Mouse (Mus musculus): ENCODE results near the gene Efr3b. TPM values are rescaled to one million over a fixed set of nuclear protein-coding genes. Genes with fewer than 3 reads are reported as not detected.
A peak's percentile ranks its signal among the peaks of the same experiment; 100 is the strongest.

The Efr3b gene
- total and polyA plus RNA-seq, 2 experiments = 0.09 to 0.16 TPM

GRCm38 (mm10) chr12:4048031-4048430 is 9.3 kb upstream of the Efr3b start:
- Histone ChIP-seq H3K27me3 (ENCODE audit: control insufficient read depth, insufficient read depth, low read length) (no peaks in the 10 kb centered on the region), H3K4me3 (ENCODE audit: insufficient read depth, low read depth, low read length) (no peak overlapping the region), H3K36me3 (ENCODE audit: control insufficient read depth, insufficient read depth, low read length) (no peaks in the 10 kb centered on the region), H3K9ac (ENCODE audit: low read depth, low read length) (no peak overlapping the region), H3K27ac (replicated peaks; ENCODE audit: insufficient read depth, low read depth, low read length) (no peak overlapping the region), H3K4me1 (ENCODE audit: control insufficient read depth, insufficient read depth, low read length) (no peaks in the 10 kb centered on the region), H3K79me2 (ENCODE audit: control insufficient read depth, insufficient read depth, low read length) (no peaks in the 10 kb centered on the region)
- no peak for DNase-seq (ENCODE audit: extremely low read depth, low read depth, low spot score)
- WGBS = 75% methylated on average over 6 of the region's 6 CpGs
- no peak for TF ChIP-seq CTCF (IDR thresholded peaks at IDR 0.05; ENCODE audit: low read depth, low read length)
- no peak for TF ChIP-seq POLR2A (IDR thresholded peaks at IDR 0.05; ENCODE audit: extremely low read depth, insufficient read depth, low read length)

DNA sequence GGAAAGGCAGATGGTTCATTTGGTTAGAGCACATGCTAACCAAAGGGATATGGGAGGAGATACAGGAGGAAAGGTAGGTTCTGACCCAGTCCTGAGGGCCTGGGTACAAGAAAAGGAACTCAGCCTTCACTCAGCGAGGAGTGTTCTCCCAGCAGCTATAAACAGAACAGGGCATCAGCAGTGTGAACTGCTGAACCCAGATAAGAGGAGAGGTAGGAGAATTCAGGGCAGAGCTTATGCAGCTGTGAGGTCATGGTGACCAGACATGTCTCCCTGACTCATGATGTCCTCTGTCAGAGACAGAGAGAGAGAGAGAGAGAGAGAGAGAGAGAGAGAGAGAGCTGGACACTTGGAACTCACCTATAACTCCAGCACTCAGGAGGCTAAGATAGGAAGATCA is 7.3 kb upstream of the Efr3b start:
- WGBS = 59% methylated on average over 1 of the region's 1 CpGs
- Histone ChIP-seq H3K79me2 (ENCODE audit: control insufficient read depth, insufficient read depth, low read length) (no peaks in the 10 kb centered on the region), H3K4me1 (ENCODE audit: control insufficient read depth, insufficient read depth, low read length) (no peaks in the 10 kb centered on the region), H3K9ac (ENCODE audit: low read depth, low read length) (no peak overlapping the region), H3K27ac (replicated peaks; ENCODE audit: insufficient read depth, low read depth, low read length) (no peak overlapping the region), H3K27me3 (ENCODE audit: control insufficient read depth, insufficient read depth, low read length) (no peaks in the 10 kb centered on the region), H3K4me3 (ENCODE audit: insufficient read depth, low read depth, low read length) (no peak overlapping the region), H3K36me3 (ENCODE audit: control insufficient read depth, insufficient read depth, low read length) (no peaks in the 10 kb centered on the region)
- TF ChIP-seq CTCF (IDR thresholded peaks at IDR 0.05; ENCODE audit: low read depth, low read length) (no peak), POLR2A (IDR thresholded peaks at IDR 0.05; ENCODE audit: extremely low read depth, insufficient read depth, low read length) (no peak)
- DNase-seq (ENCODE audit: extremely low read depth, low read depth, low spot score) = no peak

- Histone ChIP-seq H3K4me3 (ENCODE audit: insufficient read depth, low read depth, low read length) (no peak overlapping the region), H3K9ac (ENCODE audit: low read depth, low read length) (no peak overlapping the region), H3K27ac (replicated peaks; ENCODE audit: insufficient read depth, low read depth, low read length) (no peak overlapping the region), H3K4me1 (ENCODE audit: control insufficient read depth, insufficient read depth, low read length) (peaks cover 5% of the 10 kb centered on the region; the same call in 1 of the 2 replicates), H3K27me3 (ENCODE audit: control insufficient read depth, insufficient read depth, low read length) (no peaks in the 10 kb centered on the region), H3K36me3 (ENCODE audit: control insufficient read depth, insufficient read depth, low read length) (no peaks in the 10 kb centered on the region), H3K79me2 (ENCODE audit: control insufficient read depth, insufficient read depth, low read length) (no peaks in the 10 kb centered on the region)
- DNase-seq (ENCODE audit: extremely low read depth, low read depth, low spot score) = no peak
- whole genome bisulfite sequencing = 82% methylated on average over 5 of the region's 5 CpGs
- TF ChIP-seq POLR2A (IDR thresholded peaks at IDR 0.05; ENCODE audit: extremely low read depth, insufficient read depth, low read length) (no peak), CTCF (IDR thresholded peaks at IDR 0.05; ENCODE audit: low read depth, low read length) (no peak)
These were observed 3.7 kb upstream of the Efr3b start for GRCm38 (mm10) chr12:4042411-4042810.

DNA sequence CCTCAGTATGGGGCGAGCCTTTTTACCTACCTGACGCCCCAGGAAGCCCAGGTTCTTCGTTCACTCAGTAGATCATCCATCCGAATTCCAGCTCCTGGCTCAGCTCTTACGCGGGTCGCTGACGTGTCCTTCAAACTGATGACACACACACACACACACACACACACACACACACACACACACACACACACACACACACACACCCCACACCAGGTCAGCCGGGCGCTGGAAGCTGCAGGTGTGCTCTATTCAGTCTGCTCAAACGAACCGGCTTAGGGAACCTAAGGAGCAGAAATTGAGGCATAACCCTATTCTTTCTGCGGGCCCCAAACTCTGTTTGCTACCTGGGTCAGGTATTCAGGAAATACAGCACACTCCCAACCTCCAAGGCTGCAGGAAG is 331 bp upstream of the Efr3b start:
- H3K4me1 ChIP-seq (ENCODE audit: control insufficient read depth, insufficient read depth, low read length) = peaks cover 5% of the 10 kb centered on the region; the same call in 1 of the 2 replicates
- H3K27ac ChIP-seq (replicated peaks; ENCODE audit: insufficient read depth, low read depth, low read length) = no peak overlapping the region
- no peak for TF ChIP-seq CTCF (IDR thresholded peaks at IDR 0.05; ENCODE audit: low read depth, low read length)
- no peaks in the 10 kb centered on the region for H3K79me2 ChIP-seq (ENCODE audit: control insufficient read depth, insufficient read depth, low read length)
- H3K36me3 ChIP-seq (ENCODE audit: control insufficient read depth, insufficient read depth, low read length) = no peaks in the 10 kb centered on the region
- H3K9ac ChIP-seq (ENCODE audit: low read depth, low read length) = no peak overlapping the region
- H3K4me3 ChIP-seq (ENCODE audit: insufficient read depth, low read depth, low read length) = peak overlapping the region; percentile 51; the same call in 1 of the 2 replicates
- DNase-seq (ENCODE audit: extremely low read depth, low read depth, low spot score) = no peak
- no peaks in the 10 kb centered on the region for H3K27me3 ChIP-seq (ENCODE audit: control insufficient read depth, insufficient read depth, low read length)
- WGBS = 3% methylated on average over 13 of the region's 13 CpGs

DNA sequence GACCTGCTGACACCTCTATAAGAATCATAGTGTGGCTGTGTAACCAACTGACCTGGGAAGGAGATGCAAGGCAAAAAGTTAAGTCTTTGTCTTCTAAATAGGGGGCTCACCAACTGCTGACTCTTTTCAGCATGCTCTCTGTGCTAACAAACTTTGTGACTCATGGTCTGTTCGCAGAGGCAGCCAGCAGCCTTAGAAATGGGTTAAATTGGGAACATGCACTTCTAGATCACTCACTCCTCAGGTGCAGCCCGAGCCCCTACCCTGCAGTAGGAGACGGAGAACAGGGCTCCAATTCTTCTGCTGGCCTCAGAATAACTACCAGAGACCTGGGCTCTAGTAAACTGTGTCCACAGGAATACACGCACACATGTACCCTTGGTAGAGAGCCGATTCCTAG is 1.2 kb downstream of the Efr3b start:
- Histone ChIP-seq H3K27ac (replicated peaks; ENCODE audit: insufficient read depth, low read depth, low read length) (no peak overlapping the region), H3K36me3 (ENCODE audit: control insufficient read depth, insufficient read depth, low read length) (no peaks in the 10 kb centered on the region), H3K79me2 (ENCODE audit: control insufficient read depth, insufficient read depth, low read length) (no peaks in the 10 kb centered on the region), H3K4me3 (ENCODE audit: insufficient read depth, low read depth, low read length) (no peak overlapping the region), H3K27me3 (ENCODE audit: control insufficient read depth, insufficient read depth, low read length) (no peaks in the 10 kb centered on the region), H3K9ac (ENCODE audit: low read depth, low read length) (no peak overlapping the region), H3K4me1 (ENCODE audit: control insufficient read depth, insufficient read depth, low read length) (peaks cover 5% of the 10 kb centered on the region; the same call in 1 of the 2 replicates)
- WGBS = 44% methylated on average over 5 of the region's 5 CpGs
- no peak for DNase-seq (ENCODE audit: extremely low read depth, low read depth, low spot score)
- no peak for TF ChIP-seq POLR2A (IDR thresholded peaks at IDR 0.05; ENCODE audit: extremely low read depth, insufficient read depth, low read length)
- TF ChIP-seq CTCF (IDR thresholded peaks at IDR 0.05; ENCODE audit: low read depth, low read length) = no peak

- Histone ChIP-seq H3K36me3 (ENCODE audit: control insufficient read depth, insufficient read depth, low read length) (no peaks in the 10 kb centered on the region), H3K4me1 (ENCODE audit: control insufficient read depth, insufficient read depth, low read length) (peaks cover 5% of the 10 kb centered on the region; the same call in 1 of the 2 replicates), H3K9ac (ENCODE audit: low read depth, low read length) (no peak overlapping the region), H3K27me3 (ENCODE audit: control insufficient read depth, insufficient read depth, low read length) (no peaks in the 10 kb centered on the region), H3K27ac (replicated peaks; ENCODE audit: insufficient read depth, low read depth, low read length) (no peak overlapping the region), H3K79me2 (ENCODE audit: control insufficient read depth, insufficient read depth, low read length) (no peaks in the 10 kb centered on the region), H3K4me3 (ENCODE audit: insufficient read depth, low read depth, low read length) (no peak overlapping the region)
- DNase-seq (ENCODE audit: extremely low read depth, low read depth, low spot score) = peak; percentile 74
- WGBS = 57% methylated on average over 5 of the region's 5 CpGs
- TF ChIP-seq CTCF (IDR thresholded peaks at IDR 0.05; ENCODE audit: low read depth, low read length) = no peak
- no peak for TF ChIP-seq POLR2A (IDR thresholded peaks at IDR 0.05; ENCODE audit: extremely low read depth, insufficient read depth, low read length)
These were observed 2.6 kb downstream of the Efr3b start for GRCm38 (mm10) chr12:4036157-4036556.
